Mouse (Mus musculus) MEL (cell line): ENCODE measurements at regions not wholly inside any gene's neighbourhood (a gene's known extent, or its start where the extent isn't known, plus 50 kb on each side); places are given as distances from the start of the nearest gene placed in this dataset.

Experiments used
- DNase-seq: peaks from one replicate; pipeline ENCODE4 v3.0.0; 2011; ENCODE audit warnings: low read depth, low spot score
- H3K27ac ChIP-seq: 2 replicates; pipeline ENCODE4 v1.5.1; 2012; ENCODE audit warnings: low read depth, mild to moderate bottlenecking, control low read depth, low read length, moderate library complexity; ENCODE audit not compliant: control insufficient read depth
- H3K27me3 ChIP-seq, 2 experiments: fragments of 150-350 bp in 1 of 2; sonication (generic) in 1 of 2; 2 replicates each; pipeline ENCODE4 v1.6.1; 2012; ENCODE audit warnings: low read length in 2 of 2, mild to moderate bottlenecking in 2 of 2, improper control_type of control experiment in 1 of 2, moderate library complexity in 1 of 2; ENCODE audit not compliant: insufficient read depth in 2 of 2, control insufficient read depth in 1 of 2
- H3K36me3 ChIP-seq, 2 experiments: 2 replicates each; pipeline ENCODE4 v1.6.1; 2012 to 2014; ENCODE audit warnings: low read length in 2 of 2, improper control_type of control experiment in 1 of 2, inconsistent platforms in 1 of 2, mild to moderate bottlenecking in 1 of 2; ENCODE audit not compliant: insufficient read depth in 2 of 2, control insufficient read depth in 1 of 2
- H3K4me1 ChIP-seq, 2 experiments: fragments of 150-350 bp in 1 of 2; sonication (generic) in 1 of 2; 2 replicates each; pipeline ENCODE4 v1.6.1; 2012; ENCODE audit warnings: low read length in 2 of 2, improper control_type of control experiment in 1 of 2, mild to moderate bottlenecking in 1 of 2; ENCODE audit not compliant: insufficient read depth in 2 of 2, control insufficient read depth in 1 of 2
- H3K4me3 ChIP-seq, 2 experiments: fragments of 150-350 bp in 1 of 2; sonication (generic) in 1 of 2; 2 replicates each; pipeline ENCODE4 v1.5.1; 2012; ENCODE audit warnings: low read depth in 2 of 2, low read length in 2 of 2, mild to moderate bottlenecking in 2 of 2, moderate library complexity in 2 of 2, control low read depth in 1 of 2, improper control_type of control experiment in 1 of 2; ENCODE audit not compliant: control insufficient read depth in 1 of 2, insufficient read depth in 1 of 2
- H3K79me2 ChIP-seq: 2 replicates; pipeline ENCODE4 v1.6.1; 2012; ENCODE audit warnings: mild to moderate bottlenecking, low read length, moderate library complexity; ENCODE audit not compliant: control insufficient read depth, poor library complexity, insufficient read depth
- H3K9ac ChIP-seq: 2 replicates; pipeline ENCODE4 v1.6.1; 2012; ENCODE audit warnings: low read depth, mild to moderate bottlenecking, control low read depth, low read length, moderate library complexity; ENCODE audit not compliant: control insufficient read depth, poor library complexity, severe bottlenecking
- H3K9me3 ChIP-seq: fragments of 150-350 bp; sonication (generic); replicated peaks from 2 replicates; pipeline ENCODE4 v1.6.1; 2012; ENCODE audit warnings: mild to moderate bottlenecking, low read length, improper control_type of control experiment, moderate library complexity; ENCODE audit not compliant: insufficient read depth
- CHD1 ChIP-seq: IDR thresholded peaks from 2 replicates; pipeline ENCODE4 v1.6.1; 2012; ENCODE audit warnings: low read depth, mild to moderate bottlenecking, inconsistent platforms, low read length, improper control_type of control experiment
- CHD2 ChIP-seq: IDR thresholded peaks from 2 replicates; pipeline ENCODE4 v1.6.1; 2011; ENCODE audit warnings: low read length, improper control_type of control experiment
- E2F4 ChIP-seq: IDR thresholded peaks from 2 replicates; pipeline ENCODE4 v1.6.1; 2011; ENCODE audit warnings: low read depth, low read length, improper control_type of control experiment, borderline replicate concordance
- EP300 ChIP-seq, 2 experiments: IDR thresholded peaks; 2 replicates each; pipeline ENCODE4 v1.6.1; 2011; ENCODE audit warnings: improper control_type of control experiment in 2 of 2, low read length in 2 of 2, low read depth in 1 of 2, mild to moderate bottlenecking in 1 of 2
- ETS1 ChIP-seq: IDR thresholded peaks from 2 replicates; pipeline ENCODE4 v1.6.1; 2012; ENCODE audit warnings: low read depth, mild to moderate bottlenecking, inconsistent platforms, low read length, improper control_type of control experiment, moderate library complexity
- GATA1 ChIP-seq: IDR thresholded peaks from 2 replicates; pipeline ENCODE4 v1.6.1; 2011; ENCODE audit warnings: low read depth, low read length, improper control_type of control experiment
- MAFK ChIP-seq: IDR thresholded peaks from 2 replicates; pipeline ENCODE4 v1.6.1; 2011; ENCODE audit warnings: low read depth, mild to moderate bottlenecking, low read length, improper control_type of control experiment, borderline replicate concordance
- MEF2A ChIP-seq: IDR thresholded peaks from 2 replicates; pipeline ENCODE4 v1.6.1; 2014; ENCODE audit warnings: low read depth, mild to moderate bottlenecking, inconsistent platforms, low read length, improper control_type of control experiment; ENCODE audit not compliant: poor library complexity, insufficient replicate concordance, severe bottlenecking; ENCODE audit errors: extremely low read depth
- MXI1 ChIP-seq: IDR thresholded peaks from 2 replicates; pipeline ENCODE4 v1.6.1; 2011; ENCODE audit warnings: mild to moderate bottlenecking, low read depth, low read length, improper control_type of control experiment
- MYC ChIP-seq: IDR thresholded peaks from 2 replicates; pipeline ENCODE4 v1.6.1; 2011; ENCODE audit warnings: low read depth, mild to moderate bottlenecking, low read length, improper control_type of control experiment, moderate library complexity
- NRF1 ChIP-seq: IDR thresholded peaks from 2 replicates; pipeline ENCODE4 v1.6.1; 2014; ENCODE audit warnings: low read depth, mild to moderate bottlenecking, inconsistent platforms, low read length, improper control_type of control experiment, moderate library complexity; ENCODE audit not compliant: poor library complexity, insufficient read depth, severe bottlenecking
- POLR2A ChIP-seq, 2 experiments: IDR thresholded peaks; 2 replicates each; pipeline ENCODE4 v1.6.1; 2011 to 2012; ENCODE audit warnings: low read length in 2 of 2, mild to moderate bottlenecking in 2 of 2, control low read depth in 1 of 2, improper control_type of control experiment in 1 of 2, low read depth in 1 of 2, moderate library complexity in 1 of 2; ENCODE audit not compliant: control insufficient read depth in 1 of 2, insufficient read depth in 1 of 2, poor library complexity in 1 of 2
- POLR2AphosphoS5 ChIP-seq: IDR thresholded peaks from 2 replicates; pipeline ENCODE4 v1.6.1; 2012; ENCODE audit warnings: low read depth, borderline replicate concordance, mild to moderate bottlenecking, inconsistent platforms, low read length, moderate library complexity, mixed read lengths
- SIN3A ChIP-seq: IDR thresholded peaks from 2 replicates; pipeline ENCODE4 v1.6.1; 2012; ENCODE audit warnings: low read length, improper control_type of control experiment, inconsistent platforms
- SMC3 ChIP-seq: IDR thresholded peaks from 2 replicates; pipeline ENCODE4 v1.6.1; 2011; ENCODE audit warnings: low read depth, low read length, improper control_type of control experiment
- USF1 ChIP-seq: IDR thresholded peaks from 2 replicates; pipeline ENCODE4 v1.6.1; 2014; ENCODE audit warnings: low read depth, mild to moderate bottlenecking, inconsistent platforms, low read length, improper control_type of control experiment, moderate library complexity
- USF2 ChIP-seq, 2 experiments: IDR thresholded peaks; 2 replicates each; pipeline ENCODE4 v1.6.1; 2011 to 2012; ENCODE audit warnings: improper control_type of control experiment in 2 of 2, low read length in 2 of 2, borderline replicate concordance in 1 of 2, inconsistent platforms in 1 of 2, low read depth in 1 of 2, mild to moderate bottlenecking in 1 of 2; ENCODE audit not compliant: insufficient read depth in 1 of 2
- ZKSCAN1 ChIP-seq: IDR thresholded peaks from 2 replicates; pipeline ENCODE4 v1.6.1; 2012; ENCODE audit warnings: low read depth, mild to moderate bottlenecking, inconsistent platforms, low read length, improper control_type of control experiment, moderate library complexity
- ZMIZ1 ChIP-seq: IDR thresholded peaks from 2 replicates; pipeline ENCODE4 v1.6.1; 2012; ENCODE audit warnings: low read depth, mild to moderate bottlenecking, inconsistent platforms, low read length, improper control_type of control experiment, moderate library complexity

DNA sequence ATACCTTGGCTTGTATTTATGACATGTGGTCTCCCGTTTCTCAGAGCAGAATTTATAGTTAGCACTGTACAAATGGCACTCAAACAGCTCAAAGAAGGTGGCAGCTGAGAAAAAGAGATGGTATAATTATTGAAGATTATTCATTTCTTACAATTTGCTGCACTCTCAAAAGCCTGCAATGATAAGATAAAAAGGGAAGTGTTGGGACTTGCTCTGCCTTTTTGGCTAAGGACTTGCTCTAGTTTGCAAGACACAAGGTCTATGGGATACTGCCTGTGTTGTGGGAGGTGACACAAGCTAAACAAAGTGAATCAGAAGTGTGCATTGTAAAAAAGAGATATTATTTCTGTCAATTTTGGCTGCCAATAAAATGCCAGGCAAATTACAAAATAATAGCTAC is 340.2 kb upstream of the Pik3r1 start:
- H3K9ac ChIP-seq, result no peak overlapping the region
- H3K27ac ChIP-seq, result no peak overlapping the region
- H3K79me2 ChIP-seq, result no peaks in the 10 kb centered on the region
- H3K27me3 ChIP-seq, result no peaks in the 10 kb centered on the region
- TF ChIP-seq EP300 (IDR thresholded peaks at IDR 0.05; ENCODE audit: low read depth in 1 of 2, low read length in 2 of 2) (peak in 1 of 2 experiments; percentile 29; a peak in 1 of 4 replicates), GATA1 (0 out of 2 replicates have a peak, but pooled peaks have one; percentile 19), POLR2A (IDR thresholded peaks at IDR 0.05; ENCODE audit: control insufficient read depth in 1 of 2, insufficient read depth in 1 of 2, low read depth in 1 of 2, low read length in 2 of 2, poor library complexity in 1 of 2) (no peak)
- TF ChIP-seq, all 39 proteins: peak for 2
- no peaks in the 10 kb centered on the region for H3K36me3 ChIP-seq
- no peaks in the 10 kb centered on the region for H3K9me3 ChIP-seq
- DNase-seq, result peak; percentile 22
- no peak overlapping the region for H3K4me3 ChIP-seq
- no peaks in the 10 kb centered on the region for H3K4me1 ChIP-seq

GRCm38 (mm10) chr13:102108916-102109315 is 340.9 kb upstream of the Pik3r1 start:
- H3K4me1 ChIP-seq, result no peaks in the 10 kb centered on the region
- no peak for TF ChIP-seq SIN3A
- TF ChIP-seq USF1, result no peak
- TF ChIP-seq MYC, result no peak
- TF ChIP-seq ZMIZ1, result no peak
- TF ChIP-seq E2F4, result no peak
- TF ChIP-seq NRF1, result no peak
- TF ChIP-seq POLR2AphosphoS5, result no peak
- TF ChIP-seq MAFK, result no peak
- TF ChIP-seq, all 39 proteins: peak for 0
- no peak for DNase-seq
- Histone ChIP-seq H3K27ac (no peak overlapping the region), H3K4me3 (no peak overlapping the region), H3K9ac (no peak overlapping the region), H3K79me2 (no peaks in the 10 kb centered on the region), H3K9me3 (no peaks in the 10 kb centered on the region), H3K36me3 (no peaks in the 10 kb centered on the region), H3K27me3 (no peaks in the 10 kb centered on the region)

DNA sequence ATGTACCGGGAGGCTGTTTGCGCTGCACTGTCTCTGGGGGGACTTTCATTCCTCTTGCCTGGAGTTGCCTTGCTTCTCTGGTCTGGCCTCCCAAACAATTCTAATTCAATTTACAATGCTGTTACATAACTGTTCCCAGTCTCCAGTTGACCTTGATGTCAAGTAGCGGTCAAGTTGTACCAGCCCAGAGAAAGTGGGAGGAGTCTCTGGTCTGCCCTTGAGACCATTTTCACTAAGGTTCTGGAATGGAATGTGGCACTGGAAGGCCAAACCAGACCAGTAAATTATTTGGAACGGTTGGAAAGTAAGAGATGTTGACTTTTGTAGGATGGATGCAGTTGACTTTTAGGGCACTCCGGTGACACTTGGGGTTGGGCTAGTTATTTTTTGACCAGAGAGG is 345.9 kb upstream of the Pik3r1 start:
- H3K27ac ChIP-seq, result no peak overlapping the region
- DNase-seq, result no peak
- no peaks in the 10 kb centered on the region for H3K4me1 ChIP-seq
- no peaks in the 10 kb centered on the region for H3K79me2 ChIP-seq
- H3K36me3 ChIP-seq, result no peaks in the 10 kb centered on the region
- no peak overlapping the region for H3K9ac ChIP-seq
- TF ChIP-seq MXI1 (no peak), E2F4 (no peak), SIN3A (no peak), CHD1 (no peak), ETS1 (no peak), ZKSCAN1 (no peak), CHD2 (no peak), EP300 (IDR thresholded peaks at IDR 0.05; ENCODE audit: low read depth in 1 of 2, low read length in 2 of 2) (no peak), USF2 (IDR thresholded peaks at IDR 0.05; ENCODE audit: borderline replicate concordance in 1 of 2, insufficient read depth in 1 of 2, low read depth in 1 of 2, low read length in 2 of 2) (no peak), SMC3 (no peak), GATA1 (no peak), MEF2A (no peak)
- no peaks in the 10 kb centered on the region for H3K9me3 ChIP-seq
- H3K4me3 ChIP-seq, result no peak overlapping the region
- H3K27me3 ChIP-seq, result no peaks in the 10 kb centered on the region
